Mouse (Mus musculus): ENCODE results near the gene F830045P16Rik.
"Not testable (repeated sequence)": the region's sequence is repeated elsewhere in the genome, so short reads cannot be mapped to it uniquely, and the experiment has no call there.

Gene F830045P16Rik

GRCm38 (mm10) chr2:129544448-129544847 is 8.0 kb upstream of the F830045P16Rik start:
- DNase-seq: no peak

GRCm38 (mm10) chr2:129540036-129540435 is 3.6 kb upstream of the F830045P16Rik start:
- no peak for DNase-seq

- no peak for DNase-seq
Measured at GRCm38 (mm10) chr2:129539175-129539574, 2.8 kb upstream of the F830045P16Rik start.

GRCm38 (mm10) chr2:129537926-129538325 is 1.5 kb upstream of the F830045P16Rik start:
- DNase-seq: no peak

- no peak for DNase-seq
Measured at GRCm38 (mm10) chr2:129537360-129537759, 958 bp upstream of the F830045P16Rik start.

GRCm38 (mm10) chr2:129536926-129537325 is 524 bp upstream of the F830045P16Rik start:
- DNase-seq: no peak

- DNase-seq: no peak
Measured at GRCm38 (mm10) chr2:129534886-129535591, 1.4 kb downstream of the F830045P16Rik start.

- DNase-seq: no peak
Measured at GRCm38 (mm10) chr2:129531890-129532289, 4.5 kb downstream of the F830045P16Rik start.

GRCm38 (mm10) chr2:129531102-129531501 is 5.3 kb downstream of the F830045P16Rik start:
- no peak for DNase-seq

GRCm38 (mm10) chr2:129529297-129530209 is 6.8 kb downstream of the F830045P16Rik start:
- peak; percentile 46 for DNase-seq

GRCm38 (mm10) chr2:129527916-129528315 is 8.5 kb downstream of the F830045P16Rik start:
- DNase-seq: no peak

- no peak for DNase-seq
Measured at GRCm38 (mm10) chr2:129526322-129526721, 10.1 kb downstream of the F830045P16Rik start.

GRCm38 (mm10) chr2:129525644-129526043 is 10.8 kb downstream of the F830045P16Rik start:
- DNase-seq: no peak

GRCm38 (mm10) chr2:129518526-129518925 is 17.9 kb downstream of the F830045P16Rik start:
- no peak for DNase-seq

- no peak for DNase-seq
Measured at GRCm38 (mm10) chr2:129514923-129515920, 21.2 kb downstream of the F830045P16Rik start.

GRCm38 (mm10) chr2:129514401-129514667 is 22.1 kb downstream of the F830045P16Rik start:
- no peak for DNase-seq

- DNase-seq: no peak
Measured at GRCm38 (mm10) chr2:129513546-129514400, 22.6 kb downstream of the F830045P16Rik start.

- not testable (repeated sequence) for DNase-seq
Measured at GRCm38 (mm10) chr2:129512147-129512546, 24.3 kb downstream of the F830045P16Rik start.

GRCm38 (mm10) chr2:129502641-129503040 is 33.8 kb downstream of the F830045P16Rik start:
- peak; percentile 70 for DNase-seq

- DNase-seq: no peak
Measured at GRCm38 (mm10) chr2:129489496-129490285, 46.7 kb downstream of the F830045P16Rik start.

GRCm38 (mm10) chr2:129483150-129483549 is 53.3 kb downstream of the F830045P16Rik start:
- DNase-seq: no peak
